Mouse (Mus musculus) thymus, adult 2 months (tissue): ENCODE measurements around the gene Cttn.
A peak's percentile ranks its signal among the peaks of the same experiment; 100 is the strongest.

Experiments used
- CTCF ChIP-seq: fragments of 200-500 bp; IDR thresholded peaks from 2 replicates; pipeline ENCODE4 v1.5.1; 2012; ENCODE audit warnings: mild to moderate bottlenecking, control low read depth, low read length, moderate library complexity, borderline replicate concordance; ENCODE audit not compliant: control insufficient read depth, poor library complexity, insufficient read depth; ENCODE audit errors: extremely low read depth
- POLR2A ChIP-seq: fragments of 200-500 bp; IDR thresholded peaks from 2 replicates; pipeline ENCODE4 v1.6.1; 2012; ENCODE audit warnings: mild to moderate bottlenecking, low read length, control low read depth, moderate library complexity; ENCODE audit not compliant: control insufficient read depth, poor library complexity, insufficient read depth; ENCODE audit errors: extremely low read depth

DNA sequence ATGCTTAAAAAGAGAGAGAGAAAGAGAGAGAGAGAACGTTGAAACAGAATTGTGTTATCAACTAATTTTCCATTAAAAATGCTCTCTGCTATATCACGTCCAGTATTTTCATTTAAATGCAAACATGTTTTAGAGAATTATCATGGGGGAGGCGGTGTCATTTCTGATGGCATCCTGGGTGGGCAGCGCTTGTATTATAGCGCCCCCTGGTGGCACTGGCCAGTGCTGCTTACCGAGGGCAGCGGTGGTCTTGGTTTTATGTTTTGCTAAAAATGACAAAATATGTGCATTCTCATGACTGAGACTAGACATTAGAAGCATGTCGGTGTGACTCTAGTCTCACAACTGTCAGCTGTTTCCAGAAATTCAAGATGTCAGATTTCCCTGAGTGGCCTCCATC lies 44.9 kb downstream of the Cttn start:
- TF ChIP-seq CTCF, result peak; percentile 91
- no peak for TF ChIP-seq POLR2A
